Mouse (Mus musculus) cortical plate, adult 2 months (tissue): ENCODE measurements around the gene Gm10944. TPM values are rescaled to one million over a fixed set of nuclear protein-coding genes. Genes with fewer than 3 reads are reported as not detected.

Experiments used
- H3K27ac ChIP-seq: fragments of 200-500 bp; 2 replicates; pipeline ENCODE4 v1.5.1; 2012; ENCODE audit warnings: low read length, control low read depth, inconsistent platforms; ENCODE audit not compliant: insufficient read depth
- H3K4me1 ChIP-seq: fragments of 200-500 bp; 2 replicates; pipeline ENCODE4 v1.6.1; 2011; ENCODE audit warnings: low read length; ENCODE audit not compliant: control insufficient read depth, insufficient read depth
- H3K4me3 ChIP-seq: fragments of 200-500 bp; 2 replicates; pipeline ENCODE4 v1.5.1; 2011; ENCODE audit warnings: mild to moderate bottlenecking, low read length, control low read depth; ENCODE audit not compliant: insufficient read depth
- CTCF ChIP-seq: fragments of 200-500 bp; IDR thresholded peaks from 2 replicates; pipeline ENCODE4 v1.5.1; 2011; ENCODE audit warnings: mild to moderate bottlenecking, control low read depth, low read length; ENCODE audit not compliant: insufficient read depth; ENCODE audit errors: extremely low read depth
- POLR2A ChIP-seq: fragments of 200-500 bp; IDR thresholded peaks from 2 replicates; pipeline ENCODE4 v1.6.1; 2011; ENCODE audit warnings: mild to moderate bottlenecking, low read length, control low read depth; ENCODE audit not compliant: insufficient read depth; ENCODE audit errors: extremely low read depth
- polyA plus RNA-seq: library from polyadenylated mRNA; depleted of rRNA; stranded (reverse); fragments of >200 nt; gene quantifications from 2 replicates; pipeline ENCODE4 v1.2.3, GENCODE M21; 2012; rRNA removed

Gm10944 gene
- polyA plus RNA-seq, 1 experiment = not detected

DNA sequence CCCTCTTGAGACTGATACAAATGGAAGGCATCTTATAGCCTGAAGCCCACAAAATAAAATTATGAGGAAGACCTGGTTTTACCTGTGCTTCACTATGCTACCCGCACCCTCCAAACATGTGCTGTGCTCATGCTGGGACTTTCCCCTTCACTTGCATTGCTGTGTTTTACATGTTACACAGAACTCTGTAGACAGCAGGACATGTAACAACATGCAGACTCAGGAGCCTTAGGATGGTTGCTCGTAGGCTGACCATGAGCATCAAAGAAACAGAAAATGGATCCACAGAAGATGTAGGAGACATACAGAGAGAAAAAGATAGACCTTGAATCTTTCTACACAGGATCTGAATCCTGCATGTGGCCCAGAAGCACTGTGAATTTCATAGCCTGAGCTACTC, 29.2 kb downstream of the Gm10944 start:
- H3K4me3 ChIP-seq = no peak overlapping the region
- H3K4me1 ChIP-seq = no peaks in the 10 kb centered on the region
- TF ChIP-seq POLR2A (no peak), CTCF (no peak)
- no peak overlapping the region for H3K27ac ChIP-seq

DNA sequence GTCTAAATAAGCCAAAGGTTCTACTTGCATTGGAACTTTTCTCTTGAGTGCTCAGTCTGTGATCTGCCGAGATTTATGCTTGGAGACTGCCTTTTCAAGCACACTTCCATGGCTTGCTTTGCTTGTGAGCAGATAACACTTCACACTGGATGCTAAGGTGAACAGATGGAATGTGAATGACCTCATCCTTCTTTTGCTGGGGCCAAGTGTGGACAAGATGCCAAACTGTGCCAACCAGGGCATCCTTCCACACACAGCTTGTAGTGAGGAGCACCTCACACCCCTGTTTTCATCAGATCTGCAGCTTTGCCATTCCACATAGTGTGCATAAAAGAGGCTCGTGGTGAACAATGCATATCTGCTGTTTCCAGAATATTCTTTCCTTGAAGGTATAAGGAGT, 29.7 kb downstream of the Gm10944 start:
- no peaks in the 10 kb centered on the region for H3K4me1 ChIP-seq
- H3K27ac ChIP-seq = no peak overlapping the region
- H3K4me3 ChIP-seq = no peak overlapping the region

DNA sequence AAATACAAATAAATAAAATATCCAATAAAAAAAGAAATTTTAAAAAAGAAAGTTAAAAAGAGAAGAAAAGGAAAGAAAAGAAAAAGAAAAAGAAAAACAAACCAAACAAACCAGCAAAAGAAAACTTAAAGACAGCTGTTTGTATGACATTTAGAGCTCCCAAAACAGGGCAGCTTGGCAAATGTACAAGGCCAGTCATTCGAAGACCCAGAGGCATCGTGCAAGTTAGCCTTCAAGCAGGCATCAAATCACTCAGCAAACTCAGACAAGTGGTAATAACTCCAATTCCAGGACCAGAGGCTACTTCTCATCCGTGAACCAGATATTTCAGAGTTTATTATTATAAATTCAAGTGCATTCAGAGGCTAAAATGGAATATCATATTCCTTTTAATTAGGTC, 45.4 kb downstream of the Gm10944 start:
- Histone ChIP-seq H3K4me1 (no peaks in the 10 kb centered on the region), H3K4me3 (no peak overlapping the region), H3K27ac (no peak overlapping the region)
- TF ChIP-seq CTCF (no peak), POLR2A (no peak)

More for the DNA sequence above, 29.7 kb downstream of the Gm10944 start:
- TF ChIP-seq CTCF (no peak), POLR2A (no peak)

Other genes with a start within 250 kb of the Gm10944 start
- 0.19 and 0.46 TPM in 2 replicates for gene Adgb, start 209.0 kb upstream of the Gm10944 start, polyA plus RNA-seq
- 1.7 and 1.9 TPM in 2 replicates for gene Rab32, start 123.1 kb upstream of the Gm10944 start, polyA plus RNA-seq